Mouse (Mus musculus) left cerebral cortex, postnatal 36 days (tissue): ENCODE data around the gene Dgkz. TPM values are rescaled to one million over a fixed set of nuclear protein-coding genes. Genes with fewer than 3 reads are reported as not detected.

Experiments used
- DNase-seq, 2 experiments: peaks; one replicate each; pipeline ENCODE4 v3.0.0; 2021 to 2022; ENCODE audit warnings: low spot score in 2 of 2, mixed read lengths in 1 of 2
- intact Hi-C: fragments of 180-260 bp; cut with DNase I; formaldehyde crosslinking; loops from one replicate; pipeline ENCODE4 v1.15.1; 2025
- total RNA-seq, 2 experiments: library from RNA; stranded (reverse); gene quantifications; 2 replicates each; pipeline ENCODE4 v1.2.3; 2021

Dgkz gene
- total RNA-seq, 2 experiments from 2014 or later, result 503 to 538 TPM

- no peak for DNase-seq
- intact Hi-C loops, result loop anchor here (5.0 kb wide), 1 partner anchor 37 kb away; the partner anchor contains the start of gene Chrm4
These were observed 11.0 kb downstream of the Dgkz start for GRCm38 (mm10) chr2:91964610-91965204.

GRCm38 (mm10) chr2:91963443-91963932, 12.2 kb downstream of the Dgkz start:
- intact Hi-C loops, result loop anchor here (2.0 to 5.0 kb wide), 2 partner anchors 19 to 36 kb away; partner anchors contain the start of genes Chrm4 and Gm9821
- peak; percentile 95 for DNase-seq

DNA sequence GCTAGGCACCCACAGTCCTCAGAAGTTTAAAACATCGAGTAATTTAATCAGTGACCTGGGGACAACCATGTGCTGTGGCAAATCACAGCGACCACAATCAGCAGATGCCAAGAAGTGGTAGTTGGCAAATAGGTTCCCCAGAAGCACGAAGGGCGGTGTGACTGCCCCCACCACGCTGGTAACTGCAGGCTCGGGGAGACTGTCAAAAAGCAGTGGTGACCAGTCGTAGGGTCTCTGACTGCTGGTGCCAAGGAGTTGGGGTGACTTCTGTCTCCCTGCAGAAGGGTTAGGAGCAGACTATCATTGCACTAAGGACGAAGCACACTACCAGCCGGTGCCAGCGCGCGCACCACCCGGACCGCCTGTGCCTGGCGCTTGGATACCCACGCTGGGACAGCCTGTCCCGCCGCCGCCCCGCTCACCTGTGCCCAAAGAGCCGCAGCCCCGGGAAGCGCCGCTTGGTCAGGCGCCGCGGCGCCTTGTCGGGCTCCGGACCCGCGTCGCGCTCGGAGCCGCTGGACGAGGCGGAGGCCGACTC, 12.7 kb downstream of the Dgkz start:
- peak; percentile 41 to 46 for DNase-seq
- intact Hi-C loops, result loop anchor here (2.0 to 5.0 kb wide), 2 partner anchors 18 to 36 kb away; partner anchors contain the start of genes Chrm4 and Gm9821

- intact Hi-C loops, result loop anchor here (2.0 to 5.0 kb wide), 2 partner anchors 17 to 35 kb away; partner anchors contain the start of genes Chrm4 and Gm9821
- no peak for DNase-seq
These were observed 13.5 kb downstream of the Dgkz start for GRCm38 (mm10) chr2:91961901-91962761.

- intact Hi-C loops, result loop anchor here (5.0 kb wide), 1 partner anchor 33 kb away; the partner anchor contains the start of gene Chrm4
- no peak for DNase-seq
These were observed 15.2 kb downstream of the Dgkz start for GRCm38 (mm10) chr2:91960459-91960858.

DNA sequence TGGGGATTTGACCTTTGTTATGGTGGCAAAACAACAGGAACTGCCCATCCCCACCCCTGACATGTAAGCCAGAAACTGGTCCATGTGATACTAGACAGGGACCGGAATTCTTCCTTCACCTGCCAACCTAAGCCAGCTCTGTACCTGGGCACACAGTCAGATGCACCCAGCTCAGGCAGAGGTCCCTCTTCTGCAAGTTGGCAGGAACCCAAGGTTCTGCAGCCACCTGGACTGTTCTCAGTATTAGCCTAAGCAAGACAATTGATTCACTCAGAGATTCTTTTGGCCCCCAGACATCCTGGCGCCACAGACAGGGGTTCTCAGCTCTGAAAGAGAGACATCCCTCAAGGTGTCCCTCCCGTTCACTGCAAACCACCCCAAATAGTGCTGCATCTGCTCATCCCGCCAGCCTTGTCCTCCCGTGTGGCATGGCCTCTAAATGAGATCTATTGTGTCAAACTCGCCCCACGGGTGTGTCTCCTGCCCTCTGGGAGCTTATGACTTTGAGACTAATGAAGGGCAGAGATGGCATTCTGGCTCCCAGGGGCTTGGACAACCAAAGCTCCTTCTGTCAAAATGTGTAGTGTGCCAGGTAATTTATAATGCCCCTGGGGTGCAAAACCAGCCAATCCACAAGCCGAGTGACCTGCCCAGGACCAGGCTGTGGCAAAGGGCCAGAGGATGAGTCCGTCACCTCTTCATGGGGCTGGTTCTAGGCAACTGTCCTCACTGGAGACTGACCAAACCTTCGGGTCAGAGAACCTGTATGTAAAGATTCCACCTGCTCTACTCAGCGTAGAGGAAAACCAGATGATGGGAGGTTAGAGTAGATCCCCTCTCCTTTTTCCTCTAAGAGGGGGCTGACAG, 15.9 kb downstream of the Dgkz start:
- no peak for DNase-seq
- intact Hi-C loops, result loop anchor here (5.0 kb wide), 1 partner anchor 32 kb away; the partner anchor contains the start of gene Chrm4

DNA sequence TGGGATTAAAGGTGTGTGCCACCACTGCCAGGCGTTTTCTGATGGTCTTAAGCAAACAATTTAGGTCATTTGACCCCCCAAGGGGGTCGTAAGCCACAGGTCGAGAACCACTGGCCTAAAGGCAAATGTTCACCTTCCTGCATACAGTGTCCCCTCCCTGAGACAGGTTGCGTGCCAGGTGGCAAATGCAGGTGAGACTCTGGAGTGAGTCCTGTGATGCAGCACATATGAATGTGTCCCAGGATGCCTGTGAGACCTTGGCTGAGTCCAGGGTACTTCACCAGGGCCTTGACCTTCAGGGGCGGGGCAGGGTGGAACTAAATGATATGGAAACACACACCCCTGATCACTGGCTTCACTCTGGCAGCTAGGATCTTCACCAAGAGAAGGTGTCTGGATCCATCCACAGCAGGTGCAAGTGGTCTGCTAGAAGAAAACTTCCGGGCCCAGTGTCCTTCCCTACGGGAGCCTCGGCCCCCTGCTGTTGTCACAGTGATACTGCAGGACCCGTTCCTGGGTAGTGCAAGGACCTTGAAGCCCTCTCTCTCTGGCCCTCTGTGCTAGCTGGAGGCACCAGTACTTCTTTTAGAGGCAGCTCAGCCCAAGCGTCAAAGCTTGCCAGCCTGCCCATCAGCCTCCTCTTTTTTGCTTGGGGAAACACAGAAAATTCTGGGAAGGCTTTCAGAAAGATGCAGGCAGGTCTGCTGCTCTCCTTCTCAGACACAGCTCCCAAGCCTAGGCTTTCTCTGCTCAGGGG, 16.8 kb downstream of the Dgkz start:
- peak; percentile 58 to 63 for DNase-seq
- intact Hi-C loops, result no loop called here

DNA sequence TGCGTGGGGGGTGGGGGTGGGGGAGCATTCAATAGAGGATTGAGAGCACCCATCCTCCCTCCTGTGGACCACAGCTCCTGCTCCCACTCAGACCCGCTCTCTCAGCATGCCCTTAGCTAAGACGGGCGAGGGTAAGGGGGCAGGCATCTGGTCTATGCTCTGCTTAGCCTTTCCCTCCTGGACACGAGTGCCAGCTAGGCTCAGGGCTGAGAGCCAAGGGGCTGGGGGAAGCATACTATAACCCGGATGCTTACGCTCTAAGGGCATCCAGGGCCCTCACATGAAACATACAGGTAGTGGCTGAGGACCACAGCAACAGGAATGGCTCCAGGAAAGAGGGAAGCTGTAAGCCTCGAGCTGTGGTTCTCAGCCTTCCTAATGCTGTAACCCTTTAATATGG, 17.6 kb downstream of the Dgkz start:
- intact Hi-C loops, result no loop called here
- DNase-seq, result no peak

DNA sequence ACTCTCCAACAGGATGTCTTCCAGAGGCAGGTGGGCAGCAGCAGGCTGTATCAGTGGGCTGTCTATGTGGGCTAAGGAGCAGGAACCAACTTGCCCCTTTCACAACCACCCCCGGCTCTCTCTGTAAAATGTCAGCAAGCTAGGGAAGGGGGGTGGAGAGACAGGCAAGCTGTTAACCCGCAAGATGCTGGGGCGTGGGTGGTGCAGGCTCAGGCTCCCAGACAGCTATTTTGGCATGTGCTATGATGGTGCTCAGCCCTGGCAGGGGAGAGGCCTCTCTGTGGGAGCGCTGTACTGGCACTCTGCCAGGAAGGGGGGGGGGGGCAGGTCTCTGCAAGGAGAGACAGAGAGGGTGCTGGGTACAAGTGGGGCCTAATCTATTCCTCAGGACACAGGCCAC, 18.6 kb downstream of the Dgkz start:
- peak; percentile 84 to 89 for DNase-seq
- intact Hi-C loops, result no loop called here

- intact Hi-C loops, result no loop called here
- DNase-seq, result no peak
These were observed 19.8 kb downstream of the Dgkz start for GRCm38 (mm10) chr2:91955875-91956274.

DNA sequence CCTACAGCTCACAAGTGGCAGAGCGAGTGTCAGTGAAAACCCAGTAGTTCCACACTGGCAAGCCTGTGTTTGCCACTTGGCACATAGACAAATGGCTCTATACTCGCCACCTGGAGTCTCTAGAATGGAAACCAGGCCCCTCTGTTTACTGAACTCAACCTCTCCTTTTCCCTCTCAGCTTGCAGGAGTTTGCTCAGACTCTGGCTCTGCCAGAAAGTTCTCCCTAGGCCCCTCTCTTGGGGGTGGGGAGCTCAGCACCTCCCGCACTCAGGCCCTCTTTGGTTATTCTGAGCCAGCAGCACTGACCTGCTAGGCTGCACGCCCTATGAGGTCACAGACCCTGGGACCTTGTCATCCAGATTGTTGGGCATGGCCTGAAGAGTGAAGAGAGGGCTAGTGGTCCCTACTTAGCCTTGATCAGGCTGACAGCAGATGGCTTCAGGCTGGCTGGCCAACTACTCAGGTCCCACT, 20.5 kb downstream of the Dgkz start:
- DNase-seq, result no peak
- intact Hi-C loops, result no loop called here

GRCm38 (mm10) chr2:91953825-91954224, 21.8 kb downstream of the Dgkz start:
- peak in 1 of 2 experiments; percentile 12 for DNase-seq
- intact Hi-C loops, result no loop called here

DNA sequence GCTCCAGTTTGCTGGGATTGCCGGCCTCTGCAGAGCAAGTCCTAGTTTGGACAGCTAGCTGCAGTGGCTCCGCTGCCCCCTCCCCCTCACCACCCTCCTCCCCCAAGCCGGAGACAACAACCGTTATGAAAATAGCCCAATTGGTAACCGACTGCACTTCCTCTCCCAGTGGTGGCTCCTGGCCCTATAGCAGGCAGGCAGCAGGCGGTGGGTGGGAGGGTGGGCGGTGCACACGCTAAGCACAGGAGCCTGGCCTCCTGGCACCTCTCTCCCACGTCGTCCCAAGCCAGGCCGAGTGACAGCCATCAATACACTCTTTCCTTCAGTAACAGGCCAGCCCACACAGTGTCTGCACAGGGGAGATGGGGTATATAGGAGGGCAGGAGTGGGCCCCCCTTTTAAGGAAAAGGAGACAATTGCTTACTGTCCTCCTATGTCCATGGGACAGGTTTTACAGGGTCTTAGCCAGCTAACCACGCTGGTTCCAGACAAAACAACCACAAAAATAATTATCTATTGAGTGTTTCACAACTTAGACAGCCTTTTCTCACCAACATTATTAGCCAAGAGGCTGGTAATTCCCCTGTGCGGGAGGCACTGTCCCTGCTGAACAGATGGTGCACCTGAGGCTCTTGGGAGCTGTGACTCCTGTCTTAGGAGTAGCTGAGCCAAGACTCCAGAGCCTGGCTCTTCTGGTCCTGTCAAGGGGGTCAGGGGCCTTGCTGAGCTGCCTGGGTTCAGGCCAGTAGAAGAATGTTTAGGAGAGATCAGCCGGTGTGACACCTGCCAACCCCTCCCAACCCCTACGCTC, 25.2 kb downstream of the Dgkz start:
- intact Hi-C loops, result no loop called here

GRCm38 (mm10) chr2:91949411-91950274, 26.0 kb downstream of the Dgkz start:
- DNase-seq, result no peak
- intact Hi-C loops, result no loop called here

More for the DNA sequence above, 25.2 kb downstream of the Dgkz start:
- peak in 1 of 2 experiments; percentile 65 for DNase-seq

- intact Hi-C loops, result no loop called here
- no peak for DNase-seq
These were observed 26.8 kb downstream of the Dgkz start for GRCm38 (mm10) chr2:91948792-91949241.

- no peak for DNase-seq
- intact Hi-C loops, result no loop called here
These were observed 27.5 kb downstream of the Dgkz start for GRCm38 (mm10) chr2:91948151-91948509.
